Mouse (Mus musculus) skeletal muscle tissue, postnatal 0 days (tissue): ENCODE data around the gene Heg1. TPM values are rescaled to one million over a fixed set of nuclear protein-coding genes. Genes with fewer than 3 reads are reported as not detected.

Source experiments
- polyA plus RNA-seq: library from polyadenylated mRNA; unstranded; fragments of >200 nt; fragmentation: Nextera tagmentation; extraction: Ambion mirVana; gene quantifications from 2 replicates; pipeline ENCODE4 v1.2.1, GENCODE M21; 2015

Heg1 gene
- polyA plus RNA-seq, result 14.4 and 16.7 TPM in 2 replicates

DNA sequence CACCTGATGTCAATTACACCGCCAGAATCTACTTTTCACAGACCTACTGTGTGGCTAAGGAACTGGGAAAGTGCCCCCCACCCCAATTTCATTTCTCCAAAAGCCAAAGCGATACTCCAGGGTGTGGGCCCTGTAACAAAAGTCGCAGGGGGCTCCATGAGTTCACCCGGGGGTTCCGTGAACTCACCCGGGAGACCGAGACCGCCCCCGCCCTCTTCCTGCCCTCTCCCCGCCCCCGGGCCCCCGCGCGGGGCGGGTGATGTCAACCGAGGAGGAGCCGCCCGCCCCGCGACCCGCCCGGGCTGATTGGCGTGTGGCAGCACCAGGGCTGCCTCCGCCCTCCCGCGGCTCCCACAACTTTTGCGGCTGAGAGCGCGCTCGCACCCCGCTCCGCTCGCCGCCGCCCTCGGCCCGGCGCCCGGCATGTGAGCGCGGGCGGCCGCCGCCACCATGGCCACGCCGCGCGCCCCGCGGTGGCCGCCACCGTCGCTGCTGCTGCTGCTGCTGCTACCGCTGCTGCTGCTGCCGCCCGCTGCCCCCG, at the start of gene Heg1:
Gene Heg1 (plus strand): TSS at position 209 of the 541 bp plus-strand sequence.

DNA sequence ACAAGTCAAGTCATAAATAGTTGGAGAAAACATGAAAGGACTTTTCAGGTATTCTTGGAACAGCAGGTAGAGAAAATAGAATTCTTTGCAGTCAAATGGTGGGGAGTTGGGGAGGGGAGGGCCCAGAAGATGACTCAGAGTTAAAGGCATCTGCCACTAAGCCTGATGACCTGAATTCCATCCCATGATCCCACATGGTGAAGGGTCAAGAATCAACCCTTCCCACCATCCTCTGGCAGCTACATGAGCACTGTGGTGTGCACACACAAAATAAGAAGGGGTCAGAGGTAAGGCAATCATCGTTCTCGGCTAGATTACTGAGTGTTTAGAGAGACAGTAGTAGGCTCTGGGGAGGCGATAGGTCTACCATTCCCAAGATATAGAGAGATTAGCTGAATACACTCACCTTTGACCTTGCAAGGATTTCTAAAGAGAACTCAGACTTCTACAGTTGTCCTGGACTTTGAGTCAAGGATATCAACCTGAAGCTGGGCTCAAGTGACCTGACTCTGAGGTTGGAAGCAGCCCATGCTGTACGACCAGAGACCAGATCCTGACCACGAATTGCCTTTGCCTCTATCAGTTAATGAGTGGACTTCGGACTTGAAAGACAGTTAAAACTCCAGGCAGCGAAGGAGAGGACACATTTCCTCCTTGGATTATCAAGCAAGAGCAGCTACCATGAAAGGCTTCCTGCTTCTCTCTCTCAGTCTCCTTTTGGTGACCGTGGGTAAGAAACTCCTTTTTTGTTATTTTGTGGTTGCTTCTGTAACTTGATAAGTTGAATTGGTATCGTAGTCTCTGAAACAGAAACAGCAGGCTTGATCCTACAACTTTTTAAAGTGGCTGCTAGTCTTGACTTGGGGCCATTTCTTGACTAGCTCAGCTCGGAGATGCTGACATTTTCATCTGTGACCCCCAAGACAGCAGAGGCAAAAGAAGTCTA, 109.9 kb downstream of the Heg1 start, which contains the start of gene Muc13:
Gene Muc13 (plus strand): TSS at position 192 of the 946 bp plus-strand sequence.

Other genes starting within 250 kb of the Heg1 start
- 0.18 and 0.21 TPM in 2 replicates for gene Slc12a8, start 167.0 kb upstream of the Heg1 start, polyA plus RNA-seq
- gene Muc13, start 109.7 kb downstream of the Heg1 start, polyA plus RNA-seq, result 0.06 and 0.09 TPM in 2 replicates
- 23.2 and 24.8 TPM in 2 replicates for gene Itgb5, start 145.3 kb downstream of the Heg1 start, polyA plus RNA-seq